Mouse (Mus musculus): Measurements from ENCODE around the gene Exosc8. TPM values are rescaled to one million over a fixed set of nuclear protein-coding genes. Genes with fewer than 3 reads are reported as not detected.
"Not testable (repeated sequence)": the region's sequence is repeated elsewhere in the genome, so short reads cannot be mapped to it uniquely, and the experiment has no call there.

Exosc8 gene
- polyA plus RNA-seq, 1 experiment from 2014 or later, result 39.0 TPM

DNA sequence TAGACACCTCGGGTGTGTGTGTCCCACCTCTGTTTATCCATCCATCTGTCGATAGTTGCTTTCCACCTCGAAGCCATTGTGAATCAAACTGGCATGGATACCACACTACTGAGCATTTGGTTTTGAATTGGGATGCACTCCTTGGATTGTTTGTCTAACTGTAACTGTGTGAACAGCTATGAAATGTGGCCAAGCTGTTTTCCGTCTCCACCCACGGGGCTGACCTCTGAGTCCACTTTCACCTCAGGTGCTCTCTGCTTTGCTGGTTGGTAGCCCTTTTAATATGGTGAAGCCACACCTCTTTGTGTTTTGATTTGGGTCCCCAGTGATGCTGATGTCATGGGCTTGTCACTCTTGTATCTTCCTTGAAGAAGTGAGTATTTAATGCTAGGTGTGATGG is 31.6 kb upstream of the Exosc8 start:
- Histone ChIP-seq H3K4me1 (ENCODE audit: insufficient read depth, low read depth, low read length) (no peaks in the 10 kb centered on the region), H3K4me3 (ENCODE audit: low read depth, low read length) (no peak overlapping the region), H3K27me3 (replicated peaks; ENCODE audit: insufficient read depth, low read length) (no peaks in the 10 kb centered on the region), H3K9ac (replicated peaks; ENCODE audit: low read depth) (no peak overlapping the region), H3K36me3 (ENCODE audit: insufficient read depth, low read length) (no peaks in the 10 kb centered on the region), H3K27ac (ENCODE audit: low read length) (no peak overlapping the region), H3K4me2 (replicated peaks; ENCODE audit: low read depth, low read length) (no peak overlapping the region), H3K9me3 (ENCODE audit: low read length) (no peaks in the 10 kb centered on the region)
- WGBS, result 68% methylated on average over 5 of the region's 5 CpGs
- no peak for TF ChIP-seq CTCF (IDR thresholded peaks at IDR 0.05)
- no peak for TF ChIP-seq EP300 (IDR thresholded peaks at IDR 0.05)
- no peak for DNase-seq (ENCODE audit: low spot score)
- no peak for ATAC-seq

DNA sequence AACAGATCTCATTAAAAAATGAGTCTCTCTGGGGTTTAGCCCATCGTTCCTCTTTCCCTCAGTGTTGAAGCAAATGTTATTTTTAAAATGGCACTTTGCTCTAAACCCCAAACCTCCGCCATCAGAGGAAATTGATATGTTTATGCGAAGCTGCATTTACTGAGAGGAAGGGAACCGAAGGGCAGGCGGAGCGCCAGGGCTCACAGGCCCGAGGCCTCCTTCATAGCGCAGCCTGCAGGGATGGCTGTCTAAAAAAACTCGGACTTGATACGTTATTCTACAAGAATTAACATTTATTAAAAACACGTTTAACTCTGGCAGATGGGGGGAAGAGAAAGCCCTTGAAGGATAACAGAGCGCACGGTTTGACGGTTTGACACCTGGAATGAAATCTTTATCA is 30.8 kb upstream of the Exosc8 start:
- no peaks in the 10 kb centered on the region for H3K9me3 ChIP-seq (ENCODE audit: low read length)
- H3K9ac ChIP-seq (replicated peaks; ENCODE audit: low read depth), result no peak overlapping the region
- H3K36me3 ChIP-seq (ENCODE audit: insufficient read depth, low read length), result no peaks in the 10 kb centered on the region
- no peak overlapping the region for H3K4me3 ChIP-seq (ENCODE audit: low read depth, low read length)
- H3K4me1 ChIP-seq (ENCODE audit: insufficient read depth, low read depth, low read length), result no peaks in the 10 kb centered on the region
- H3K27ac ChIP-seq (ENCODE audit: low read length), result no peak overlapping the region
- no peak for DNase-seq (ENCODE audit: low spot score)
- H3K4me2 ChIP-seq (replicated peaks; ENCODE audit: low read depth, low read length), result no peak overlapping the region
- TF ChIP-seq CTCF (IDR thresholded peaks at IDR 0.05) (no peak), EP300 (IDR thresholded peaks at IDR 0.05) (no peak)
- no peak for ATAC-seq
- WGBS, result 49% methylated on average over 14 of the region's 14 CpGs
- H3K27me3 ChIP-seq (replicated peaks; ENCODE audit: insufficient read depth, low read length), result no peaks in the 10 kb centered on the region

DNA sequence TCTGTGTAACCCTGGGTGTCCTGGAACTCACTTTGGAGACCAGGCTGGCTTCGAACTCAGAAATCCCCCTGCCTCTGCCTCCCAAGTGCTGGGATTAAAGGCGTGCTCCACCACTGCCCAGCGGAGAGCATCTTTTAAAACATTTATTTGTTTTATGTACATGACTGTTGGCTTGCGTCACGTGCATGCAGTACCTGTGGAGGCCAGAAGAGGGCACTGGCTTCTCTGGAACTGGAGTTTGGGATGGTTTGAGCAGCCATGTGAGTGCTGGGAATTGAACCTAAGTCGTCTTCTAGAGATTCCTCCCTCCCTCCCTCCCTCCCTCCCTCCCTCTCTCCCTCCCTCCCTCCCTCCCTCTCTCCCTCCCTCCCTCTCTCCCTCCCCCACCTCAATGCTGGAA is 30.3 kb upstream of the Exosc8 start:
- H3K36me3 ChIP-seq (ENCODE audit: insufficient read depth, low read length); H3K4me1 ChIP-seq (ENCODE audit: insufficient read depth, low read depth, low read length); ATAC-seq; H3K9me3 ChIP-seq (ENCODE audit: low read length); H3K4me3 ChIP-seq (ENCODE audit: low read depth, low read length); H3K4me2 ChIP-seq (replicated peaks; ENCODE audit: low read depth, low read length); DNase-seq (ENCODE audit: low spot score); H3K27ac ChIP-seq (ENCODE audit: low read length); H3K27me3 ChIP-seq (replicated peaks; ENCODE audit: insufficient read depth, low read length); H3K9ac ChIP-seq (replicated peaks; ENCODE audit: low read depth): not testable (repeated sequence)
- WGBS, result 89% methylated on average over 6 of the region's 6 CpGs
- peak; percentile 51 for TF ChIP-seq CTCF (IDR thresholded peaks at IDR 0.05)

DNA sequence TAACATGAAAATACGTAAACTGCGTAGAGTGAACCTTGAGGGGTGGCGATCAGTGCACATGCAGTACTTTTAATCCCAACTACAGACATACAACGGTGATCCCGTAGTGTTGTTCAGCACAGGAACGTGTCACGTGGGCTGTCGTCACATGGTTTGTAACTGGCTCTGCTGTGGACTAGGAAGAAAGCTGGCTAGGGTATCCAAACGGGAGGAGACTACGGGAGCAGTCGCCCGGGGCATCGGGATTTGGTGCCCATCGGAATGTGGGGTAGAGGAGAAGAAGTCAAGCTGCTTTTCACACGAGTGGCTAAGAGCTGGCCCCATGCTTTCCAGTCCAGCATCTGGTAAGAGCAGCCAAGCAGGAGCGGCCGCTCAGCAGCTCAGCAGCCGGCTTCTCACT is 29.2 kb upstream of the Exosc8 start:
- ATAC-seq (peak; percentile 27), DNase-seq (ENCODE audit: low spot score) (peak; percentile 23)
- TF ChIP-seq CTCF (IDR thresholded peaks at IDR 0.05) (no peak), EP300 (IDR thresholded peaks at IDR 0.05) (no peak)
- H3K4me3 ChIP-seq (ENCODE audit: low read depth, low read length), result no peak overlapping the region
- no peaks in the 10 kb centered on the region for H3K9me3 ChIP-seq (ENCODE audit: low read length)
- no peaks in the 10 kb centered on the region for H3K27me3 ChIP-seq (replicated peaks; ENCODE audit: insufficient read depth, low read length)
- H3K27ac ChIP-seq (ENCODE audit: low read length), result no peak overlapping the region
- H3K4me1 ChIP-seq (ENCODE audit: insufficient read depth, low read depth, low read length), result 0 out of 2 replicates have a peak, but pooled peaks cover 4% of the 10 kb centered on the region
- H3K4me2 ChIP-seq (replicated peaks; ENCODE audit: low read depth, low read length), result peak overlapping the region; percentile 1; the same call in 1 of the 2 replicates
- H3K36me3 ChIP-seq (ENCODE audit: insufficient read depth, low read length), result no peaks in the 10 kb centered on the region
- H3K9ac ChIP-seq (replicated peaks; ENCODE audit: low read depth), result no peak overlapping the region
- WGBS, result 63% methylated on average over 18 of the region's 18 CpGs

DNA sequence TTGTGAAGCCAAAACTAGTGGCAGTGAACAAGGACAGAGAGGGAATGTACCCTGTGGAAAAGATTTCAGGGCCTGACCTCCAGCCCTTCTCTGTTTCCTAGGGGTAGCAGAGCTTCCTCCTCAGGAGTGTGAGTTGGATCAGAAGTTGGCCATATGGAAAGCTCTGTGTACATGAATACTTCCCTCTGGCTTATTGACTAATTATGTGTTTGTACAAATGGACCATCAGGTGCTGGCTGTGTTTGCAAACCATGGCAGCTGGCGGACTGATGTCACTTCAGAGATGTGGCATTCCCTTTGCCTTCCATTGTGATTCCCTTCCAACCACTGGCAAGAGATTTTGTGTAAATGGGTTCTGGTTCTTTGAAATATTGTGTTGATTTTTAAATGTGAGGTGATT is 26.1 kb upstream of the Exosc8 start:
- WGBS, result 61% methylated on average over 1 of the region's 1 CpGs
- Histone ChIP-seq H3K27me3 (replicated peaks; ENCODE audit: insufficient read depth, low read length) (no peaks in the 10 kb centered on the region), H3K9me3 (ENCODE audit: low read length) (no peaks in the 10 kb centered on the region), H3K27ac (ENCODE audit: low read length) (0 out of 2 replicates have a peak overlapping the region, but pooled peaks have one; percentile 38), H3K4me2 (replicated peaks; ENCODE audit: low read depth, low read length) (no peak overlapping the region), H3K36me3 (ENCODE audit: insufficient read depth, low read length) (no peaks in the 10 kb centered on the region), H3K9ac (replicated peaks; ENCODE audit: low read depth) (no peak overlapping the region), H3K4me1 (ENCODE audit: insufficient read depth, low read depth, low read length) (peaks cover 6% of the 10 kb centered on the region; the same call in 1 of the 2 replicates), H3K4me3 (ENCODE audit: low read depth, low read length) (no peak overlapping the region)
- DNase-seq (ENCODE audit: low spot score) (peak; percentile 72), ATAC-seq (peak; percentile 78)
- no peak for TF ChIP-seq CTCF (IDR thresholded peaks at IDR 0.05)
- TF ChIP-seq EP300 (IDR thresholded peaks at IDR 0.05), result peak; percentile 37; the same call in 1 of the 2 replicates

DNA sequence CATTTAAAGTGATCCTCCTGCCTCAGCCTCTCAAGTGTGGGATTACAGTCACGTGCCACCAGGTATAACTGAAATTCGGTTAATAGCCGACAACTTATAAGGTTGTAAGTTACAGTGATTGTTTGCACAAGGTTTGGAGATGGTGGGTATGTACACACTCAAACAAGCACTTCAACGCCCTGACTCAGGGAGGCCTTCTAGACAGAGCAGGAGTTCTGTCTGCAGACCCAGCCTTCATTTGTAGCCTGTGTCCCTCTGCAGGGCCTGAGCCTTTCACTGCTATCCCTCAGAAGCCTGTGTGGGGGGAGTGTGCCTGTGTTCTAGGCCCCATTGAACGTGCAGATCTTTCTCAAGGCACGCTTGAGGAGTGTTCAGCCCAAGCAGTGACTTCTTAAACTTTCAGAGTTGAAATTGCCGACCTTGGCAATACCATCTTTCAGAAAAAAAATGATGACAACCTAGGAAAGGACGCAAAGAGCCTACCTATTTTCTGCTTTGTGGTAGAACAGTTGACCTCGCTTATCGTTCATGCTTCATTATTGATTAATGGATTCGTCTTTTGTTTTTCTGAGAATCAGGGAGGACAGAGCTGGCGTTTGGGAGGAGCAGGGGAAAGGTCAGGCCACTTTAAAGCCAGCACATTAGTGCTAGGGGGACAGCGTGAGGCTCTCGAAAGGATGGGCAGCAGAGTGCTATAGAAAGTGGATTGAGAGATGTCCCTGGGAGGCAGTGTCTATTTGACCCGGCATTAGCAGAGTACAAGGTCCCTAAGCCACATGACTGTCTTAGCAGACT is 25.3 kb upstream of the Exosc8 start:
- TF ChIP-seq CTCF (IDR thresholded peaks at IDR 0.05) (no peak), EP300 (IDR thresholded peaks at IDR 0.05) (0 out of 2 replicates have a peak, but pooled peaks have one; percentile 38)
- H3K9me3 ChIP-seq (ENCODE audit: low read length), result no peaks in the 10 kb centered on the region
- no peaks in the 10 kb centered on the region for H3K27me3 ChIP-seq (replicated peaks; ENCODE audit: insufficient read depth, low read length)
- H3K9ac ChIP-seq (replicated peaks; ENCODE audit: low read depth), result no peak overlapping the region
- peak; percentile 40 for ATAC-seq
- 0 out of 2 replicates have a peak overlapping the region, but pooled peaks have one; percentile 38 for H3K27ac ChIP-seq (ENCODE audit: low read length)
- WGBS, result 42% methylated on average over 15 of the region's 15 CpGs
- H3K36me3 ChIP-seq (ENCODE audit: insufficient read depth, low read length), result no peaks in the 10 kb centered on the region
- H3K4me1 ChIP-seq (ENCODE audit: insufficient read depth, low read depth, low read length), result peaks cover 6% of the 10 kb centered on the region; the same call in 1 of the 2 replicates
- peak; percentile 59 for DNase-seq (ENCODE audit: low spot score)
- H3K4me2 ChIP-seq (replicated peaks; ENCODE audit: low read depth, low read length), result no peak overlapping the region
- H3K4me3 ChIP-seq (ENCODE audit: low read depth, low read length), result no peak overlapping the region

All from lung, postnatal 0 days (tissue).